Mouse (Mus musculus): Measurements from ENCODE around the gene Dnah11. TPM values are rescaled to one million over a fixed set of nuclear protein-coding genes. Genes with fewer than 3 reads are reported as not detected.

Gene Dnah11
- polyA plus RNA-seq, 1 experiment from 2014 or later, result 0.18 TPM

DNA sequence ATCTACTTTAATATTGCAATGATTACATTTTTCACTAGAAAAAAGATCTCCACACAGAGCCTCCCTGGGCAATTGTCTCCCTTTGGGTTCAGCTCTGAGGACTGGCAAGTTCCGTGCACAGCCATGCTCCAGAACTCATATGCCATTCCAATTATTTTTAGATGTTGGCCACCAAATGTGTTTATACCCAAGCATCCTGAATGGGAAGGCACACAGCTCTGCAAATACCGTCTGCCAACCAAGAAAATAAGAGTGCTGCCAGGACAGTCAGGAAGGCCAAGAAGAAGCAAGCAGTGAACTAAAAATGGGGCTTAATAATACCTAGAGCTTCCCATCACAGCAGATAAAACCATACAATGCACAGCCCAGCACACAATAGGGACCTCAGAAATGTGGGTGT, 156.6 kb downstream of the Dnah11 start:
- H3K9me3 ChIP-seq (replicated peaks), result no peaks in the 10 kb centered on the region
- no peak overlapping the region for H3K27ac ChIP-seq (replicated peaks)
- no peak overlapping the region for H3K4me3 ChIP-seq (replicated peaks)
- no peaks in the 10 kb centered on the region for H3K27me3 ChIP-seq (replicated peaks)
- 89% methylated on average over 2 of the region's 2 CpGs for WGBS
- H3K36me3 ChIP-seq, result no peaks in the 10 kb centered on the region
- H3K9ac ChIP-seq (replicated peaks), result no peak overlapping the region
- H3K4me2 ChIP-seq, result no peak overlapping the region
- ATAC-seq (ENCODE audit: low FRiP score), result no peak
- no peaks in the 10 kb centered on the region for H3K4me1 ChIP-seq

DNA sequence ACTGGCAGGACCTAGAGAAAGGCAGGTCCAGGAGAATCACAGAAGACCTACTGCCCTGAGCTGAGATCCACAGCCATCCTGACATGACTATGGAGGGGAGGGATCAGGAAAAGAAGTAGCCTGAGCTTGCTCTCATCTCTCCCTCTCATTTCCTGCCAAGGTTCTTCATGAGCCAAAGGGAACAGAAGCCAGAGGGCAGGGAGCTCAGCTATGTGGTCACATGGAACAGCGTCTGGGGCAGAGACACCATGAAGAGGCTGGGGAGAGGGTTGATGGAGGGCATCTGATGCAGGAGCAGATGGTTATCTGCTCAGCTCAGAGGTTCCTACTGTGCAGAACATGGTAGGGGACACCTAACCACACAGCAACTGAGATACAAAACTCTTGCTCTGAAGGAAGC, 163.9 kb downstream of the Dnah11 start:
- no peaks in the 10 kb centered on the region for H3K36me3 ChIP-seq
- ATAC-seq (ENCODE audit: low FRiP score), result no peak
- 77% methylated on average over 1 of the region's 1 CpGs for WGBS
- H3K27ac ChIP-seq (replicated peaks), result no peak overlapping the region
- no peaks in the 10 kb centered on the region for H3K27me3 ChIP-seq (replicated peaks)
- H3K9me3 ChIP-seq (replicated peaks), result no peaks in the 10 kb centered on the region
- H3K4me1 ChIP-seq, result peaks cover 7% of the 10 kb centered on the region
- no peak overlapping the region for H3K9ac ChIP-seq (replicated peaks)
- no peak overlapping the region for H3K4me2 ChIP-seq
- no peak overlapping the region for H3K4me3 ChIP-seq (replicated peaks)

DNA sequence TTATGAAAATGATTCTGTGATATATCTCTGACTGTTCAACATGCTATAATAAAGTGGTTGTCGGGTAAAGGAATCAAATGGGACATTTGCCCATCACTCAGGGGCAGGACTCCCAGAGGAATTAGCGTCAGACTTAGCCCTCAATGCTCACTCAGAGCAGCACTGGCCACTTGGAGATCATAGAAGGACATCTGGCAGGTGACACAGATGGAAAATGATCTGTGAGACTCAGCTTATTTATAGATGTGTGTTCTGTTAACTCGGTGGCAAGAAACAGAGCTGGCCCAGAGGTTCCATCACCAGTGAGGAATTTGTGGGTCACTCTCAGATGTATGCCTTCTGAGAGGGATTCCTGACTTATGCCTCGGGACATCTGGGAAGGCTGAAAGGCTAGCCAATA, 173.1 kb downstream of the Dnah11 start:
- no peak for ATAC-seq (ENCODE audit: low FRiP score)
- Histone ChIP-seq H3K9ac (replicated peaks) (no peak overlapping the region), H3K9me3 (replicated peaks) (no peaks in the 10 kb centered on the region), H3K4me1 (peaks cover 3% of the 10 kb centered on the region), H3K27me3 (replicated peaks) (no peaks in the 10 kb centered on the region), H3K4me2 (no peak overlapping the region), H3K4me3 (replicated peaks) (no peak overlapping the region), H3K36me3 (no peaks in the 10 kb centered on the region), H3K27ac (replicated peaks) (no peak overlapping the region)
- WGBS, result 80% methylated on average over 4 of the region's 4 CpGs

DNA sequence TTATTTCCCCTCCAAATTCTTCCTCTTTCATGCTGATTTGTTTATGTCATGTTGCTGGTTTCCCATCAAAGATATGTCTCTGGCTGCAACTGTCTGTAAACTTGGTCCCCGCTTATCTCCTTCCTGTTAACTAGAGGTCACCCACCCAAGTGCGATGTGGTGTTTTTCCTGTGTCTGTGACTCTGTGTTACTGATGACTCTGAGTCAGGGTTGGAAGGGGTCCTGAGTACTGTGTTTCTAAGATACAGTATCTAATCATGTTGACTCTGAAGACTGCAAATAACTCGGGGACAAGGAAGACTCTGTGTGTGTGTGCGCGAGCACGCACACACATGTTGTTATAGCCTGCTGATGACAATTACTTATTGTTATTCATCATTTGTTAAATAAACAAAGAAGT, 179.9 kb downstream of the Dnah11 start:
- Histone ChIP-seq H3K4me1 (no peaks in the 10 kb centered on the region), H3K27me3 (replicated peaks) (no peaks in the 10 kb centered on the region), H3K9me3 (replicated peaks) (no peaks in the 10 kb centered on the region), H3K4me3 (replicated peaks) (no peak overlapping the region), H3K4me2 (no peak overlapping the region), H3K36me3 (no peaks in the 10 kb centered on the region), H3K27ac (replicated peaks) (no peak overlapping the region), H3K9ac (replicated peaks) (no peak overlapping the region)
- no peak for ATAC-seq (ENCODE audit: low FRiP score)
- 94% methylated on average over 6 of the region's 6 CpGs for WGBS

DNA sequence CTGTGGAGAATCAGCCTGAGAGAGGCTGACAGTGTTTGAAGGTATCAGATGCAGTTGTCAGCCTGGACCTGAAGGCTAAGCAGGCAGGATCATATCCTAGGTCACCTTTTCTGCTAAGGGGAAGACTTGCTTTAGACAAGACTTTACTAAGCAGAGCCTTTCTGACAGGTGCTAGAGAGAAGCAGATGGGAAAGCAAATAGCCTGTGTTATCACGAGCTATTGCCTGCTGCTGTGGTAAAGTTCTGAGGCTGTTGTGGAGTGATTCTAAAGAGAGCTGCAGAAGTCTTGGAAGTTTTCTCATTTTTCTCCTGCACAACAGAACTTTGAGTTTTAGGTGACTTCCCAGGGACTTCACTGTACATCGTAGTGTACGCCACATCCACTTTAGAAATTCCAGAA, 185.0 kb downstream of the Dnah11 start:
- Histone ChIP-seq H3K9ac (replicated peaks) (no peak overlapping the region), H3K4me1 (no peaks in the 10 kb centered on the region), H3K4me2 (no peak overlapping the region), H3K36me3 (no peaks in the 10 kb centered on the region), H3K27ac (replicated peaks) (no peak overlapping the region), H3K4me3 (replicated peaks) (no peak overlapping the region), H3K9me3 (replicated peaks) (no peaks in the 10 kb centered on the region), H3K27me3 (replicated peaks) (no peaks in the 10 kb centered on the region)
- ATAC-seq (ENCODE audit: low FRiP score), result no peak
- 93% methylated on average over 3 of the region's 3 CpGs for WGBS

DNA sequence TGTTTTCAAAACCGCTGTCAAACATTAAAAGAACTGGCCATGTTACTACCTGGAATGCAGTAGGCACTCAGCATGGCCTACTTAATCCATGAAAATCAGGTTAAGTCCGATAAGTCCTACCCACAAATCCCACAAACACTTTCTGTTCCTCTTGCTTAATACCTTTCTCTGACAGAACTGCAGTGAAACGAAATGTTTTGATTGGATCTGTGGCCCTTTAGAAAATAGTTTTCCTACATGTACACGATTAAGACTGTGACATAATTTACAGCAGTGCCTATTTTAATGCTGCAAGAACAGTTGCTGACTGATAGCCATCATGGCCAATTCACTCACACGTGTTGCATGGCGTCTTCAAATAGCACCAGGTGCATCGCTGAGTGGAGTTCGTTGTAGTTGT, 186.9 kb downstream of the Dnah11 start:
- H3K27ac ChIP-seq (replicated peaks), result no peak overlapping the region
- ATAC-seq (ENCODE audit: low FRiP score), result no peak
- no peaks in the 10 kb centered on the region for H3K4me1 ChIP-seq
- no peaks in the 10 kb centered on the region for H3K36me3 ChIP-seq
- no peak overlapping the region for H3K4me3 ChIP-seq (replicated peaks)
- no peaks in the 10 kb centered on the region for H3K9me3 ChIP-seq (replicated peaks)
- no peaks in the 10 kb centered on the region for H3K27me3 ChIP-seq (replicated peaks)
- H3K4me2 ChIP-seq, result no peak overlapping the region
- no peak overlapping the region for H3K9ac ChIP-seq (replicated peaks)
- 89% methylated on average over 8 of the region's 8 CpGs for WGBS

DNA sequence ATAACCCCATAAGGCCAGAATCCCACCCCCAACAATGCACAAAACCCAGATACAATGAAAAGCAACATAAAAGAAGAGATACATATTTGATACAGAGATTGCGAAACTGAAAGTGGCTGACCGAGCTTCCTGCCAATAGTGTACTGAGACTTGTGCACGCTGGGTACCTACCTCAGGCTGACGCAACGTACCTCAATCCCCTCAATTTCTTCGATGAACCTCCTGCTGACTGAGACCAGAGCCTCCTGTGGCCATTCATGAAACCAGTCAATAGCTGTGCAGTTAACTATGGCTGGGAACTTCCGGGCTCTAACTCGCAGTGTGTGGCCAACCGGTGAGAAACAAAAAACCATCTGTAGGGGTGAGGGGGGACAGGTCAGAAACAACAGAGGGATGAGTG, 203.9 kb downstream of the Dnah11 start:
- H3K4me2 ChIP-seq, result no peak overlapping the region
- peaks cover 43% of the 10 kb centered on the region for H3K27me3 ChIP-seq (replicated peaks)
- peaks cover under 1% of the 10 kb centered on the region; the same call in 1 of the 2 replicates for H3K4me1 ChIP-seq
- no peaks in the 10 kb centered on the region for H3K9me3 ChIP-seq (replicated peaks)
- no peak overlapping the region for H3K4me3 ChIP-seq (replicated peaks)
- no peak overlapping the region for H3K27ac ChIP-seq (replicated peaks)
- WGBS, result 48% methylated on average over 9 of the region's 9 CpGs
- no peak overlapping the region for H3K9ac ChIP-seq (replicated peaks)
- ATAC-seq (ENCODE audit: low FRiP score), result no peak
- no peaks in the 10 kb centered on the region for H3K36me3 ChIP-seq

DNA sequence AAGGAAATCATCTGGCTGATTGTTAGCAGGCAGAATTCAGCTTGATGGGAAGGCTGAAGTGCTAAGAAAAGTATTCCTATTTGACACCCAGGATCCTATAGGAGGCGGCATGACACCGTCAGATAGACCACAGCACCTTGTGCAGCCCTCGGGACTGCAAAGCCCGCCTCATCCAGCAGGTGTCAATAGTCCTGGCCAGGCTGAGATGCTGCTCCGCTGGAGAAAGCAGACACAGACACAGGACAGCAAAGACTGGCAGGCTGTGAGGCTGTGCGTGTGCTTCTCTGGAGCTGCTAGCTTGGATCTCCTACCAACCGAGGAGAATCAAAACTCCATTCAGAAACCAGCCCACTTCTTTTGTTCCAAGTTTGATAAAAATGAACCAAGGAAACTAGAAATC, 205.3 kb downstream of the Dnah11 start:
- H3K9me3 ChIP-seq (replicated peaks), result no peaks in the 10 kb centered on the region
- peaks cover 48% of the 10 kb centered on the region for H3K27me3 ChIP-seq (replicated peaks)
- peak; percentile 95 for ATAC-seq (ENCODE audit: low FRiP score)
- H3K4me1 ChIP-seq, result peaks cover 14% of the 10 kb centered on the region
- no peak overlapping the region for H3K4me2 ChIP-seq
- no peaks in the 10 kb centered on the region for H3K36me3 ChIP-seq
- no peak overlapping the region for H3K4me3 ChIP-seq (replicated peaks)
- no peak overlapping the region for H3K27ac ChIP-seq (replicated peaks)
- H3K9ac ChIP-seq (replicated peaks), result no peak overlapping the region
- 2% methylated on average over 7 of the region's 7 CpGs for WGBS

DNA sequence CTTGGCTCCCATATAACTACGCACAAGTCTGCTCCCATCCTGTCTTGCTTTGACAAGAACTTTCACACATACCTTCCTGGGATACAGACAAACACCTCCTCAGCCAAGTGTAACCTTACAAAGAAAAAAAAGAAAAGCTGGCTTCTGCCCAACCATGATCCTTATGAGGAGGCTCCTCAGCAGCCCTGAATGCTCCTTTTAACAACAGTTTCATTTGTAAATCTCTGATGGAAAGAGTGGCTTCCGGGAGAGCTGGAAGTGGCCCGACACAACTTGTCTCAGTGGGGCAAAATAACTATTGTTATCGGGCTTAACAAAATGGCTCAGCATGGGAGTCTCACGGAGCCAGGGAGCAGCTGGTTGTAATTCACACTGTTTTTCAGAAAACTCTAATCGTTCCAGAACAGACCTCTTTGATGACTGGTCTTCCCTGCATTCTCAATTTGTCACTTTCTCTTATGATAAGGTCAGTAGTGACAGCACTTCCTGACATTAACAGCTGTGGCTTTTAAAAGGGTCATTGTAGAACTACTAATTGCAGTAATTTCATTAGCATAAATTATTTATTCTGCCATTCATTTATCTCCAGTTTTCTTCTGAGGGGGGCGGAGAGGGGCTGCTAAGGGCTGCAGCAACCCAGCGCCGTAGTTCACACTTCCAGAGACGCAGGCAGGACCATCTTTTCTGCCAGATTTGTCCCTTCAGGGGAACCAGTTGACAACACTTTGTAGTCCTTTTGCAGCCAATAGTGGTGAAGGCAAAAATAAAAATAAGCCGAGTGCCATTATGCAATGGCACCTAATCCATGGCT, 209.6 kb downstream of the Dnah11 start:
- no peak for ATAC-seq (ENCODE audit: low FRiP score)
- Histone ChIP-seq H3K4me2 (peak overlapping the region; percentile 46), H3K27ac (replicated peaks) (no peak overlapping the region), H3K4me3 (replicated peaks) (0 out of 2 replicates have a peak overlapping the region, but pooled peaks have one; percentile 1), H3K9ac (replicated peaks) (no peak overlapping the region), H3K27me3 (replicated peaks) (peaks cover 49% of the 10 kb centered on the region), H3K4me1 (peaks cover 15% of the 10 kb centered on the region), H3K9me3 (replicated peaks) (no peaks in the 10 kb centered on the region), H3K36me3 (no peaks in the 10 kb centered on the region)
- WGBS, result under 1% methylated on average over 11 of the region's 11 CpGs

DNA sequence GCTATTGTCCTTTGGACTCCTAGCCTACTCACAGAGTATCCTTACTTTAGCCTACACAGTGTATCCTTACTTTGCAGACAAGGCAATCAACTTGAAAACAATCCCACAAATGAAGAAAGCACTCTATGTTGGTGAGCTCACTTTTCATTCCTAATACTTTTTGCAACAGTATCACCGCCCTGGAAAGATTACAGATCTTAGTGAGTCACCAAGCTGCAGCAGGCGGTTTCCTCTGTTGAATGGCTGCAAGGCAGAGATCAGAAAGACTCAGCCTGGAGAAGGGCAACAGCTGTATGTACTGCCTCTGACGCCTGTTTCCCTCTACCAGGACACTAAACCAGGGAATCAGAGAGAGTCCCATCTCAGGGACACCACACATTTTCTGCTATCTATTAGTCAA, 218.5 kb downstream of the Dnah11 start:
- no peak for ATAC-seq (ENCODE audit: low FRiP score)
- H3K27ac ChIP-seq (replicated peaks), result no peak overlapping the region
- no peaks in the 10 kb centered on the region for H3K36me3 ChIP-seq
- no peaks in the 10 kb centered on the region for H3K4me1 ChIP-seq
- WGBS, result 79% methylated on average over 3 of the region's 3 CpGs
- no peak overlapping the region for H3K4me2 ChIP-seq
- H3K9me3 ChIP-seq (replicated peaks), result no peaks in the 10 kb centered on the region
- H3K27me3 ChIP-seq (replicated peaks), result peaks cover 10% of the 10 kb centered on the region
- no peak overlapping the region for H3K4me3 ChIP-seq (replicated peaks)
- H3K9ac ChIP-seq (replicated peaks), result no peak overlapping the region

DNA sequence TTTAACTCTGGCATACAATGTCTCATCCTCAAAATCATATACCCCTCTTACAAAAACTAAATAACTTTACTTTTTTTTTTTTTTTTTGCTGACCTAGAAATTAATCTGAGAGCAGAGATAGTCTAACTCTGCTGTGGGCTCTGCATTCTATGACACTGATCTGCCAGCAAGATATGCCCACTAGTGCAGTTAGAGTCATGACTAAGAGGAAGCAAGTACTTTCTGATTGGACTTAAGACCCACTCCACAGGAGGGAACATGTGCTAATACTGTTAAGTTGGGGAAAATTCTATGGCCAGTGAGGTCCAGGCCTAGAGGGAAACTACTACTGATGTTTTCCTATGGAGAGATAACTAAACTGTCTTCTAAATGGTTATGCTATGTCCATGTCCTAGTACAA, 225.1 kb downstream of the Dnah11 start:
- H3K4me3 ChIP-seq (replicated peaks), result no peak overlapping the region
- H3K9ac ChIP-seq (replicated peaks), result no peak overlapping the region
- H3K4me2 ChIP-seq, result no peak overlapping the region
- no peak overlapping the region for H3K27ac ChIP-seq (replicated peaks)
- no peaks in the 10 kb centered on the region for H3K4me1 ChIP-seq
- H3K27me3 ChIP-seq (replicated peaks), result peaks cover 7% of the 10 kb centered on the region
- no peak for ATAC-seq (ENCODE audit: low FRiP score)
- no peaks in the 10 kb centered on the region for H3K9me3 ChIP-seq (replicated peaks)
- no peaks in the 10 kb centered on the region for H3K36me3 ChIP-seq

DNA sequence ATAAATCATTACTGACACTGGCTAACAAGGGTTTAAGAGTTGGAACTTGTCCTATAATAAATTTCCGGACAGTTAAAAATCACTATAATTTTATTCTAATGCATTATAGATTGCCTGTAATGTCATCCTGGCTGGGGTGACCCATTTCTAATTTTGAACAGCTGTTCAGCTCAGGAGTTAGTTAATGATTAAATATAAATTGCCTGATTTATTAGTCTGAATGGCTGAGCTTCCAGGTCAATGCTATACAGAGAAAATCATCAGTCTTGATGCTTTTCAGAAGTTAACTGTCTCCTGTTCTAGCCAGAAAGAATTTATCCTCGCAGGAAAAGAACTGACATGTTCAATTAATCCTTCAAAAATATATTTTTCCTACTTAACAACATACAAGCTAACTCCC, 236.1 kb downstream of the Dnah11 start:
- no peaks in the 10 kb centered on the region for H3K4me1 ChIP-seq
- no peak overlapping the region for H3K4me3 ChIP-seq (replicated peaks)
- no peaks in the 10 kb centered on the region for H3K36me3 ChIP-seq
- H3K27me3 ChIP-seq (replicated peaks), result no peaks in the 10 kb centered on the region
- no peak for ATAC-seq (ENCODE audit: low FRiP score)
- no peak overlapping the region for H3K27ac ChIP-seq (replicated peaks)
- H3K9me3 ChIP-seq (replicated peaks), result no peaks in the 10 kb centered on the region
- no peak overlapping the region for H3K9ac ChIP-seq (replicated peaks)
- H3K4me2 ChIP-seq, result no peak overlapping the region
- WGBS, result 71% methylated on average over 2 of the region's 2 CpGs

All from neural tube, embryonic 15.5 days (tissue).